9 mouse cellular contexts compared by ENCODE assay signal in genomic region chr14:16598074-16598501, GRCm38 (mm10).
DNase-seq lines count a peak whose midpoint lies in the region; ATAC-seq and TF ChIP-seq lines count a peak whose summit lies in the region.
"Had no signal": no experiment of that assay in that cellular context is flagged by ENCODE, and none has a peak within 500 bp of the region (broad histone marks: within the 10 kb centered on the region; RNA-seq: fewer than 3 reads in every experiment).

No protein-coding gene starts in this region.

- peaks cover 5% of the 10 kb centered on the region for H3K4me1 ChIP-seq in hindbrain, embryonic 12.5 days
- H3K4me1 ChIP-seq in hindbrain, embryonic 11.5 days (replicated peaks; ENCODE audit: control insufficient read depth, insufficient read depth, low read length) = no peaks in the 10 kb centered on the region
- H3K4me1 ChIP-seq in cerebellum, adult 2 months (ENCODE audit: control insufficient read depth, insufficient read depth, low read length) = peaks cover 6% of the 10 kb centered on the region
- H3K4me1 ChIP-seq in heart, embryonic 14.5 days (ENCODE audit: control insufficient read depth in 2 of 2, insufficient read depth in 2 of 2, low read length in 2 of 2) = peaks cover 11 to 27% of the 10 kb centered on the region in 2 experiments

- H3K27ac ChIP-seq in hindbrain, embryonic 12.5 days = peak overlapping the region; percentile 17; the same call in 1 of the 2 replicates
- no peak overlapping the region for H3K27ac ChIP-seq in hindbrain, embryonic 11.5 days (ENCODE audit: low read depth, low read length)
- H3K27ac ChIP-seq in cerebellum, adult 2 months (ENCODE audit: insufficient read depth, low read length) = no peak overlapping the region
- peak overlapping the region; percentile 46 to 85 for H3K27ac ChIP-seq in heart, embryonic 14.5 days (replicated peaks in 1 of 2; ENCODE audit: control insufficient read depth in 1 of 2, insufficient read depth in 1 of 2, low read depth in 2 of 2, low read length in 2 of 2)
- H3K27ac ChIP-seq: stomach, embryonic 15.5 days had no signal

- H3K27me3 ChIP-seq in hindbrain, embryonic 12.5 days = no peaks in the 10 kb centered on the region
- no peaks in the 10 kb centered on the region for H3K27me3 ChIP-seq in hindbrain, embryonic 11.5 days (ENCODE audit: control insufficient read depth, insufficient read depth, low read length)
- H3K27me3 ChIP-seq in C2C12 (ENCODE audit: control insufficient read depth, insufficient read depth, insufficient read length) = no peaks in the 10 kb centered on the region
- no peaks in the 10 kb centered on the region for H3K27me3 ChIP-seq in cerebellum, adult 2 months (ENCODE audit: control insufficient read depth, insufficient read depth, low read length)
- H3K27me3 ChIP-seq in heart, embryonic 14.5 days (ENCODE audit: control insufficient read depth, insufficient read depth, low read length) = no peaks in the 10 kb centered on the region
- H3K27me3 ChIP-seq: stomach, embryonic 15.5 days had no signal

- no peaks in the 10 kb centered on the region for H3K9me3 ChIP-seq in hindbrain, embryonic 12.5 days (replicated peaks)
- H3K9me3 ChIP-seq in hindbrain, embryonic 11.5 days (ENCODE audit: control insufficient read depth, low read length) = no peaks in the 10 kb centered on the region
- no peaks in the 10 kb centered on the region for H3K9me3 ChIP-seq in heart, embryonic 14.5 days (ENCODE audit: control insufficient read depth, low read length)
- H3K9me3 ChIP-seq: stomach, embryonic 15.5 days had no signal

- no peak for DNase-seq in hindbrain, embryonic 11.5 days (ENCODE audit: low spot score)
- DNase-seq in cerebellum, adult 2 months = peak; percentile 50 to 79
- DNase-seq in kidney, postnatal 14 days = peak; percentile 44
- no peak for DNase-seq in ovary, postnatal 14 days (ENCODE audit: low spot score)
- no peak for DNase-seq in thymus, postnatal 10 days (ENCODE audit: low spot score in 2 of 2)

- H3K36me3 ChIP-seq in hindbrain, embryonic 12.5 days = no peaks in the 10 kb centered on the region
- no peaks in the 10 kb centered on the region for H3K36me3 ChIP-seq in hindbrain, embryonic 11.5 days (ENCODE audit: control insufficient read depth, insufficient read depth, low read length)
- H3K36me3 ChIP-seq in C2C12 (ENCODE audit: control insufficient read depth, insufficient read depth) = no peaks in the 10 kb centered on the region
- H3K36me3 ChIP-seq in heart, embryonic 14.5 days (ENCODE audit: control insufficient read depth, insufficient read depth, low read length) = no peaks in the 10 kb centered on the region
- H3K36me3 ChIP-seq: stomach, embryonic 15.5 days had no signal

- no peaks in the 10 kb centered on the region for H3K79me3 ChIP-seq in C2C12 (ENCODE audit: low read depth)

- H3K4me2 ChIP-seq in hindbrain, embryonic 12.5 days (replicated peaks) = no peak overlapping the region
- no peak overlapping the region for H3K4me2 ChIP-seq in hindbrain, embryonic 11.5 days (replicated peaks; ENCODE audit: low read depth, low read length)
- H3K4me2 ChIP-seq in heart, embryonic 14.5 days (ENCODE audit: low read length) = peak overlapping the region; percentile 19
- H3K4me2 ChIP-seq: stomach, embryonic 15.5 days had no signal

- no peak overlapping the region for H3K9ac ChIP-seq in hindbrain, embryonic 12.5 days
- no peak overlapping the region for H3K9ac ChIP-seq in hindbrain, embryonic 11.5 days (ENCODE audit: low read depth, low read length)
- peak overlapping the region; percentile 46 for H3K9ac ChIP-seq in heart, embryonic 14.5 days (ENCODE audit: low read length)
- H3K9ac ChIP-seq: stomach, embryonic 15.5 days had no signal

- ATAC-seq in hindbrain, embryonic 12.5 days (ENCODE audit: low FRiP score) = no peak
- no peak for ATAC-seq in hindbrain, embryonic 11.5 days (ENCODE audit: low FRiP score)
- no peak for ATAC-seq in heart, embryonic 14.5 days (ENCODE audit: insufficient number of reproducible peaks, insufficient read depth, low FRiP score, low read depth)

- no peak for TF ChIP-seq CTCF in C2C12 (IDR thresholded peaks at IDR 0.05; ENCODE audit: control insufficient read depth, insufficient read depth, insufficient read length)
- no peak for TF ChIP-seq CTCF in cerebellum, adult 2 months (IDR thresholded peaks at IDR 0.05; ENCODE audit: borderline replicate concordance, insufficient read depth, low read depth, low read length)

- no peak overlapping the region for H3K4me3 ChIP-seq in hindbrain, embryonic 12.5 days
- no peak overlapping the region for H3K4me3 ChIP-seq in hindbrain, embryonic 11.5 days (ENCODE audit: low read depth, low read length)
- H3K4me3 ChIP-seq in C2C12 (ENCODE audit: insufficient read depth, poor library complexity, severe bottlenecking) = no peak overlapping the region
- no peak overlapping the region for H3K4me3 ChIP-seq in cerebellum, adult 2 months (replicated peaks; ENCODE audit: insufficient read depth, low read depth, low read length)
- no peak overlapping the region for H3K4me3 ChIP-seq in heart, embryonic 14.5 days (ENCODE audit: control insufficient read depth in 1 of 2, insufficient read depth in 1 of 2, low read depth in 1 of 2, low read length in 2 of 2)
- H3K4me3 ChIP-seq: stomach, embryonic 15.5 days had no signal

- 36% methylated on average over 4 of the region's 4 CpGs for WGBS in hindbrain, embryonic 12.5 days
- WGBS in hindbrain, embryonic 11.5 days = 45% methylated on average over 4 of the region's 4 CpGs
- 8% methylated on average over 4 of the region's 4 CpGs for WGBS in cerebellum, adult 2 months
- 7% methylated on average over 4 of the region's 4 CpGs for WGBS in heart, embryonic 14.5 days

- no peak overlapping the region for H3ac ChIP-seq in C2C12 (ENCODE audit: control insufficient read depth, insufficient read length, low read depth)

- no peaks in the 10 kb centered on the region for H3K79me2 ChIP-seq in C2C12 (ENCODE audit: control insufficient read depth, insufficient read depth)

- TF ChIP-seq POLR2A in cerebellum, adult 2 months (IDR thresholded peaks at IDR 0.05; ENCODE audit: borderline replicate concordance, insufficient read depth, low read length) = no peak

TF ChIP-seq in C2C12, 6 proteins besides CTCF, POLR2A, EP300 and RAD21:
- TF ChIP-seq MAX (IDR thresholded peaks at IDR 0.05) (no peak), USF1 (IDR thresholded peaks at IDR 0.05; ENCODE audit: low read depth) (peak; percentile 21), MYOD1 (IDR thresholded peaks at IDR 0.05; ENCODE audit: control insufficient read depth, insufficient read length, low read depth) (no peak), FOSL1 (IDR thresholded peaks at IDR 0.05; ENCODE audit: insufficient read depth, low read length, poor library complexity, severe bottlenecking) (no peak), CEBPB (IDR thresholded peaks at IDR 0.05; ENCODE audit: low read depth) (no peak), MYOG (IDR thresholded peaks at IDR 0.05; ENCODE audit: control insufficient read depth, extremely low read depth, insufficient read length) (no peak)

Comparison
In these comparisons a context has a peak if more than half of its experiments do, and no peak if none do; other contexts are left out.
1. H3K27ac ChIP-seq: peak in hindbrain, embryonic 12.5 days (single experiment) and heart, embryonic 14.5 days (2 of 2); none in hindbrain, embryonic 11.5 days (single experiment) and cerebellum, adult 2 months (single experiment).
2. DNase-seq: peak in cerebellum, adult 2 months (2 of 2) and kidney, postnatal 14 days (single experiment); none in hindbrain, embryonic 11.5 days (single experiment), ovary, postnatal 14 days (single experiment) and thymus, postnatal 10 days (0 of 2).